Mouse (Mus musculus): ENCODE results near the gene Bcl9. TPM values are rescaled to one million over a fixed set of nuclear protein-coding genes. Genes with fewer than 3 reads are reported as not detected.

Gene Bcl9
- total RNA-seq, 2 experiments from 2014 or later = 2.4 to 3.6 TPM

Other genes starting within 250 kb of the Bcl9 start
- 10 to 100 TPM; 20.5 to 20.6 TPM for gene Acp6, start 139.1 kb downstream of the Bcl9 start, total RNA-seq (2021)
- gene Olfr1402, start 124.1 kb upstream of the Bcl9 start, total RNA-seq (2021) = not detected